Mouse (Mus musculus): ENCODE data around the gene Csnk1g2.
A peak's percentile ranks its signal among the peaks of the same experiment; 100 is the strongest.

Csnk1g2 gene

GRCm38 (mm10) chr10:80665459-80665858 is 42.8 kb downstream of the Csnk1g2 start:
- DNase-seq, result peak; percentile 57

DNA sequence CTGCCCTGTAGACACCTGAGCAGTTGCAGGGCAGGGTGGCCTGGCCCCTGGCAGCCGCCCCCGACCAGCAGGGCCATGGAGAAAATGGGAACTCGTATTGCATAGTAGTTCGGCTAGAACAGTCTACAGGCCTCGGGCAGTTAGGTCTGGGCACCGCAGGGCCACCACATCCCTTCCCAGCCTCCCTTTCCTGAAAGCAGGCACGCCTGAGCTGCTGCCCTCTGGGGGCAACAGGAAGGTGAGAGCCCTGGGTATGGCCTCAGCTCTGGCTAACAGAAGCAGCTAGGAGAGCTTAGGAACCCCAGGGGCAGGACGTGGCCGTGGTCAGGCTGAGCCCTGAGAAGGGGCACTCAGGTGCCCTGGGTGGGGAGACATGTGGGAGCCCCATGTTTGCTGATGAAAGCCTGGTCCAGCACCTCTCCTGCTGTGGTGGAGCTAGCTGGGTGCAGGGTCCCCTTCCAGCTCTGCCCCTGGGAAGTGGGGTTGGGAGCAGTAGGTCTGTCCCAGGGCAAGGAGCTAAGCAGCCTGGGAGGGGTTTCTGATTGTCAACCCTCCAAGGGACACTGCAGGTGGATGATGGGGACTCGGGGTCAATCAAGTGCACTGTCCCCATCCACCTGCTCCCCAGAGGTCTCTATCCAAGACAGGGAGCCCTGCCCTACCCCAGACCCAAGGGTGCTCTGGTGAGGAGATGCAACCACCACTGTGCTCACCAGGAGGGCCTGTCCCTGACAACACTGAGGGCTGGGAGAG is 43.5 kb downstream of the Csnk1g2 start:
- peak; percentile 32 for DNase-seq

DNA sequence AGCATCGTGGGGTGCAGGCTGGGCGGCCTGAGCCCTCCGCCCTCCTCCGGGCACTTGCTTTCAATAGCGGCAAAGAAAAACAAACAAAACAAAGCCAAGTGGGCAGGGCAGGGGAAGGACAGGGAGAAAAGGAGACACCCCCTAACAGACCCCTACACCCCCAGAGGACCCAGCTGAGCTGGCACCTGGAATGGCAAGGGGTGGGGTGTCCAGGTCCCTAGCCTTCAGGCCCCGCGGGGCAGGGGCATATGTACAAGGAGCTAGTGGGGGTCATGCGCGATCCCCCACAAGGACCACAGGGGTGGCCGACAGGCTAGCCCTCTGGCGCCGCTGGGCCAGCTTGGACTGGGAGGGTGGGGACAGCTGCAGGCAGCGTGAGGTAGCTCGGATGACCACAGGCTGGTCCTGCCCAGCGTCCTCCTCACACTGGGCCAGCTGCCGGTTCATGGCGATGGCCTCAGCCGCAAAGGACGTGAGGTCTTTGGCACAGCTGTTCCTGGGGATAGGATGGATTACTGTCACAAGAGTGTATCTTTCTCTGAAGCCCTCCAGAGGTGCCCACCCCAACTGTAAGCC is 44.3 kb downstream of the Csnk1g2 start:
- DNase-seq, result no peak

DNA sequence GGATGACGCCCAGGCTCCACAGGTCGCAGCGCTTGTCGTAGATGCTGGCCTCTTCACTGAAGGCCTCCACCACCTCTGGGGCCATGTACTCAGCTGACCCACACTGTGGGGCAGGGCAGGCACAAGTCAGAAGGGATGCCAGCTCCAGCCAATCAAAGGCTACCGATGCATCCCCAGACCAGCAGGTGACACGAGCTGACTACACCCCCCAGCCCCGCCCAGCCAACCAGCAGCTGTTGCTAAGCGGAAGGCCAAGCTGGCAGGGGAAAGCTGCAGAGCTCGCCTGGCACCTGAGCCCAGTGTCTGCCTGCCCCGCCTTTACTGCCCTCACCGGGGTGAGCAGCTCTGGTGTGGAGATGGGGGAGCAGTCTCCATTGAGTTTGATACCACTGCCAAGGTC is 46.0 kb downstream of the Csnk1g2 start:
- peak; percentile 74 for DNase-seq

DNA sequence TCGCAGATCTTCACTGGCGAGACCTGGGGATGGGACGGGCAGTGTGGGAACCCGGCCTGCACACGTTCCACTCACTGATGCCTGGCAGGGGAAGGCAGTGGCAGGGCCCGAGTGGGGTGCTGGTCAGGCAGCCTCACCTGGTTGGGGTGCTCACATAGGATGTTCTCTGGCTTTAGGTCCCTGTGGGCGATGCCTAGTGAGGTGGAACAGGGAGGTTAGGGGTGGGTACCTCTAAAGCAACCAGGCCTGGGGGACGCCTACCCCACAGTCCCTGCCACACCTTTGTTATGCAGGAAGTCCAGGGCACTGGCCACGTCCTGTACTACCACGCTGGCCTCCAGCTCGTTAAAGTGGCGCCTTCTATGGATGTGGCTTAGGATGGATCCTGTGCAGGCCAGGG is 46.4 kb downstream of the Csnk1g2 start:
- no peak for DNase-seq

- DNase-seq, result peak; percentile 92
Observed at GRCm38 (mm10) chr10:80669737-80670485, 47.3 kb downstream of the Csnk1g2 start.

GRCm38 (mm10) chr10:80670531-80670930 is 47.9 kb downstream of the Csnk1g2 start:
- no peak for DNase-seq

- no peak for DNase-seq
Observed at GRCm38 (mm10) chr10:80671251-80671650, 48.6 kb downstream of the Csnk1g2 start.

DNA sequence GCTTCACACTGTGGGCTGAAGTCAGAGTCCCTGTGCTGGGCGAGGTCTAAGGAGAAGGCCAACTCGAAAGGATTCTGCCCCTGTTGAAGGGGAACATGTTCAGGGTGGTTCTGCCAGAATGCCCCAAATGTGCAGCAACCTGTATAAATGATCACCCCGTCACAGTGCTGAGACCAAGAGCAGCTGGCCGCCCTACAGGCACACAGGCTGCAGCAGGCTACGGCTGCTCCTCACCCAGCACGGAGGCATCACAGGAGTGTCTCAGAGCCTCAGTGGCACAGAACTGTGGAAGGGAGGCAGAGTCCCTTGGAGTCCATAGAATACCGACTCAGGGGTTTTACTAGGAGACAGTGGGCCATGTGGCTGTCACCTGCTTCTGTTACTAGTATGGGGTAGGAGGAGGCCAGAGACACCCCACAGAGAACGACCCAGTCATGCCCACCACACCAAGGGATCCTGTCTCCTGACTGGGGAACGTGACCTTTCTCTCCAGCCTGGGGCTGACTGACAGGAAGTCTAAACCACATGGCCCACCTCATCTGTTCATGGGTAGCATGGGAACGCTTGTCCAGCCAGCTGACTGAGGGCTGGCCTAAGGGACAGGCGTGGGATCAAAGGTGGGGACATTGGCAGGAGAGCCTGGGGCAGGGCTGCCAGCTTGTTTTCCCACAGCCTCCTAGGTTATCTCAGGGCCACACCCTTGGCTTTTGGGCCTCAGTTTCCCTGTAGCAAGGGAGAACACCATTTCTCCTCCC is 49.5 kb downstream of the Csnk1g2 start:
- peak; percentile 37 for DNase-seq

DNA sequence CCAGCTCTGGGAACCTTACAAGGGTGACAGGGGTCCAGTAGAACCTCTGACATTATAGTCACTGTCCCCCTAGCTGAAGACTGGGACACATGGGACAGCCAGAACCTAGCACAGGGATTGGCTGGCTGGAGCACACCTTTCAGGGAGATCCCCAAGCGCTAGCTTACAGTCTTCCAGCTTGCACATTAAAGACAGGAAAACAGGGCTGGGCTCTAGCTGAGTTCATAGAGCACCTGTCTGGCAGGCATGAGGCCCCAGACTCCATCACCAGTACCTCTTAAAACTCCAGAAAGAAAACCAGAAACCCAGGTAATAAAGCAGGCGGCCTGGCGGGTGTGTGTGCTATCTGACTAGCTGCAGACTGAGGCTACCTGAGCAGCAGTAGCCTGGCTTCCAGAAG is 51.1 kb downstream of the Csnk1g2 start:
- DNase-seq, result no peak

DNA sequence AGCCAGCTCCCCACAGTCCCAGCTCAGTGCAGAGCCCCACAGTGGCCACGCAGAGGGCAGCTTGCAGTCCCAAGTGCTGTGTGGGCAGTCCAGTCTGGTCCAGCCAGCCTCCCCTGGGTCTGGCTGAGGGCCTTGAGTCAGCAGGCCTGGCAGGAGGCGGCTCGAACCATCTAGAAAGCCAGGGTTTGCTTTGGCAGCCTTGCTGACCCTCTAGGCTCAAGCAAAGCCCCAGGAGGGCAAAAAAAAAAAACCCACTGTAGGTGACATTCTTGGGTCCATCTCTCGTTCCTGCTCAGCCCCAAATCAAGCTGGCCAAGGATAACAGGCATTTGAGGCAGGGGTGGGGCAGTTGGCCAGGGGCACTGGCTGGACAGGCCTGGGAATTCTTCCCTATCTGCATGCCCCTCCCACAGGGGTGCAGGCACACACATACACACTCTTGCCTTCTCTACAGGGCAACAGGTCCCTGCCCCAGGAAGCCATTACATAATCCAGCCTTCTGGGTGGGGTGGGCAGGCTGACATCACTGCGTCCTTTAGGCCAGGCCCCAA is 51.6 kb downstream of the Csnk1g2 start:
- DNase-seq, result peak; percentile 86

DNA sequence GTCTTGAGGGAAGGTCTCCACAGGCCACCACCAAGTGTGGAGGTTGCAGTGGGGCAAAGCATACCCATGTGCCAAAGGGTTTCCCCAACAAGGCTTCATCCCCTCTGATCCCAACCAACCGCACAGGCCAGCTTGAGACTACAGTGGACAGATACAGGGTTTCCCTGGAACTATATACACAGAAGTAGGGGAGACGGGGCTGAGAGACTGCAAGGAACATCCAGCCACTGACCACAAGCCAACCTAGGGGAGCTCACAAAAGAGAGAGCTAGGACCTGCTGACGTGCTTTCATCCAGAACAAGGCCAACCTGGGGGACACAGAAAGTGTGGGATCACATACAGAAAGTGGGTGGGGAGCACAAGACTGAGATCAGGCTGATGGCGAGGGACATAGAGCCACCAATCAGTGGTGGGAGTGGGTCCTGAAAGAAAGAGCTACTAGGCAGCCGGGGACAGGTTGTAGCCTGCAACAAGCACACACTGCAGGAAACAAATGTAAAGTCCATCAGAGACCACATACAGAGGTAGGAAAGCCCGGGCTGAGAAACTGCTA is 52.3 kb downstream of the Csnk1g2 start:
- DNase-seq, result no peak

GRCm38 (mm10) chr10:80675405-80676197 is 53.0 kb downstream of the Csnk1g2 start:
- DNase-seq, result no peak

DNA sequence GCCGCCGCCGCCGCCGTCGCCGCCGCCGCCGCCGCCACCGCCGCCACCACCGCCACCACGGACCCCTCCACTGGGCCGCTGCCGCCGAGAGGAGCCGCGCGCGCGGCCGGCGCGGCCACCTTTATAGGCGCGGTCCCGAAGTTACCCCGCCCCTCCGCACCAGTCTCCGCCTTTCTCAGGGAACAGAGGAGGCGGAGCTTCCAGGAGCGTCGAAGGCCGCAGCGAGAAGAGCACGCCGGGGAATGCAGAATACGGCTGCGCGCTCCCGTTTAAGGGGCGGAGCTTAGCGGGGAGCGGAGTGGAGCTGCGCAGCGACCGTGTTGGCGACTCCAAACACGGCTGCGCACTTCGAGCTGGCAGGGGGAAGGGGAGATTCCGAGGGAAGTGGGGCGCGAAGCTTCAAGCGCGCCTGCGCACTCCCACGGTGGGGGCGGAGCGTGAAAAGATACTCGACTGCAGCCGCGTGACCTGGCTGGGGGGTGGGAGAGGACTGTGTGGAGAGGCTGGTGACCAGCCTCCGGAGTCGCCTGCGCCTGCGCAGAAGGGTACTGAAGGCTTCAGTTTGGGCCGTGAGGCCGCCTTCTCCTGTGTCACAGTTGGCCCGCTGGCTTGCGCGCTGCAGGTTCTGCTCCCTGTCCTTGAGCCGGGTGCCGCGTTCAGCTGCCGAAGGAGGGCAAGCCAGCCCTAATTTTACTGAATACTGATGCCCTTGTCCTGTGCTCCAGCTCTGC is 53.7 kb downstream of the Csnk1g2 start:
- peak; percentile 99 for DNase-seq

DNA sequence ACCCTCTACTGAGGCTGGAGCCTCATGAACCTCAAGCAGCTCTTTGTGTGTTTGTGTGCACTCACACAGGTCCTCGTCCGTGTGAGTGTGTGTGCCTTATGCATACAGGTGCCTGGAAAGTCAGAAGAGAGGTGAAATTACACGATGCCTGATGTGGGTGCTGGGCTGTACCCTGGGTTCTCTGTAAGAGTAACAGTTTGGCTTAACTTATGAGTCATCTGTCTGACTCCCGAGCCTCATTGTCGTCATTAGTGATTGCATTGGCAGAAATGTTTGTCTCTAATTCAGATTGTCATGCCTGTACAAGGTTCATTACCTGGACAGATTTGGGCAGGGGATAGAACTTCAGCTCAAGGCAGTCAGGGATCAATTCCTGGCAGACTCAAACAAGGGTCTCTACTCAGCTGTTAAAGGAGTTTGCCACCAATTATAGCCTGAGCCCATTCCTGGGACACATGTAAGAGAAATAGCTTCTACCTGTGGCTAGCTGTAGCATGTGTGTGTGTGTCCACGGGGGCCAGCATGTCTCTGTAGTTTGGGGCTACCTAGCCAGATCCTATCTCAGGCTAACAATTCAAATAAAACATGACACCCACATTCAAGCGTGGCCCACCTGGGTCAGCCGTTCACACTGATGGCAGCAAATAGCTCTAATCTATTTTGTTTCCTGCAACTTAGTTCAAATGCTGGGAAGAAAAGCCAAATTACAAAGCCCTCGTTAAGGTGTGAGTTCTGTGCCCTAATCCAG is 54.7 kb downstream of the Csnk1g2 start:
- peak; percentile 69 for DNase-seq

- peak; percentile 98 for DNase-seq
Observed at GRCm38 (mm10) chr10:80677942-80678436, 55.4 kb downstream of the Csnk1g2 start, which contains the start of gene Mknk2. Gene Mknk2 (minus strand): TSS chr10:80678112.

- DNase-seq, result peak; percentile 77
Observed at GRCm38 (mm10) chr10:80678601-80679377, 56.2 kb downstream of the Csnk1g2 start.

DNA sequence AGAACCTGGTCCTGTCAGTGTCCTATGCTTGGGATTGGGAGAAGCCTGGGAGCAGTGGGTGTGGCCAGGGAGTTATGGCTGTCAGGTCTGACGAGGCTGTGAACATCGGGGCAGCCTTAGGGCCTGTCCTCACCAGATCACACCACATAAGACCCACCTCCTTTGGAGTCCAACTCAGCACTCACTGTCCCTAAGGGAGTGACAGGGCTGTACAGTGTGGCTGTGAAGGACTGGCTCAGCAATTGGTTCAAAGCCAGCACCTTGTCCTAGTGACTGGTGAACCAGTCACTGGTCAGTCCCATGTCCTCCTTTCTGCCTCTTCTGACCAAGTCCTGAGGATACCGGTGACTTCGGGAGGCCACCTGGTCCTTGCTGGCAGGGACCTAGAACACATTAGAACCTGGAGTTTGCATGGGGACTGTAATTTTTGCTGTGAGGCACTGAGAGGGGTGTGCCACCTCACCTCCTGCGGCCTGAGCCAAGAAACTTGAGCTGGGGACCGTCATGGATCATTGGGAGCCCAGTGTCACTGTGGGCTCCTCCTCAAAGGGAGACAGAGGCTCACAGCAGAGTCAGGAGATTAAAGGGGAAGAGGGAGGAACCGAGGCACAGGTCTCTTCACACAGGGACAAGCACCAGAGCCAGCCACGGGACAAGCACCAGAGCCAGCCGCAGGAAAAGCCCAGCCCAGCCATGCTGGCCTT is 57.1 kb downstream of the Csnk1g2 start:
- no peak for DNase-seq
